Mouse (Mus musculus): ENCODE measurements around the gene Hmgb2. TPM values are rescaled to one million over a fixed set of nuclear protein-coding genes. Genes with fewer than 3 reads are reported as not detected.

The Hmgb2 gene
- polyA plus RNA-seq, 1 experiment from 2014 or later = 115 TPM

GRCm38 (mm10) chr8:57540110-57540838, 28.6 kb downstream of the Hmgb2 start:
- Histone ChIP-seq H3K4me3 (no peak overlapping the region), H3K27ac (no peak overlapping the region), H3K9me3 (no peaks in the 10 kb centered on the region), H3K4me2 (no peak overlapping the region), H3K9ac (no peak overlapping the region), H3K4me1 (replicated peaks) (no peaks in the 10 kb centered on the region; the same call in 1 of the 2 replicates), H3K36me3 (peaks cover 12% of the 10 kb centered on the region), H3K27me3 (no peaks in the 10 kb centered on the region)
- WGBS = 47% methylated on average over 12 of the region's 12 CpGs
- peak; percentile 73 for ATAC-seq (ENCODE audit: low FRiP score)

- WGBS = 95% methylated on average over 11 of the region's 11 CpGs
- Histone ChIP-seq H3K4me2 (no peak overlapping the region), H3K9me3 (no peaks in the 10 kb centered on the region), H3K4me3 (no peak overlapping the region), H3K36me3 (peaks cover 5% of the 10 kb centered on the region; the same call in 1 of the 2 replicates), H3K4me1 (replicated peaks) (no peaks in the 10 kb centered on the region; the same call in 1 of the 2 replicates), H3K9ac (no peak overlapping the region), H3K27ac (no peak overlapping the region), H3K27me3 (no peaks in the 10 kb centered on the region)
- ATAC-seq (ENCODE audit: low FRiP score) = no peak
Measured at GRCm38 (mm10) chr8:57540951-57541350, 29.2 kb downstream of the Hmgb2 start.

GRCm38 (mm10) chr8:57541405-57541804, 29.7 kb downstream of the Hmgb2 start:
- Histone ChIP-seq H3K4me2 (no peak overlapping the region), H3K27ac (no peak overlapping the region), H3K4me3 (no peak overlapping the region), H3K36me3 (peaks cover under 1% of the 10 kb centered on the region; the same call in 1 of the 2 replicates), H3K27me3 (no peaks in the 10 kb centered on the region), H3K4me1 (replicated peaks) (no peaks in the 10 kb centered on the region; the same call in 1 of the 2 replicates), H3K9ac (no peak overlapping the region), H3K9me3 (no peaks in the 10 kb centered on the region)
- ATAC-seq (ENCODE audit: low FRiP score) = no peak
- WGBS = 88% methylated on average over 9 of the region's 9 CpGs

- Histone ChIP-seq H3K4me2 (no peak overlapping the region), H3K27ac (no peak overlapping the region), H3K9me3 (no peaks in the 10 kb centered on the region), H3K36me3 (no peaks in the 10 kb centered on the region), H3K4me3 (no peak overlapping the region), H3K27me3 (no peaks in the 10 kb centered on the region), H3K9ac (no peak overlapping the region), H3K4me1 (replicated peaks) (peaks cover 7% of the 10 kb centered on the region)
- ATAC-seq (ENCODE audit: low FRiP score) = no peak
- WGBS = 87% methylated on average over 3 of the region's 3 CpGs
Measured at GRCm38 (mm10) chr8:57546401-57546800, 34.7 kb downstream of the Hmgb2 start.

GRCm38 (mm10) chr8:57546834-57547233, 35.1 kb downstream of the Hmgb2 start:
- no peak overlapping the region for H3K27ac ChIP-seq
- peaks cover 7% of the 10 kb centered on the region for H3K4me1 ChIP-seq (replicated peaks)
- H3K4me2 ChIP-seq = no peak overlapping the region
- H3K36me3 ChIP-seq = no peaks in the 10 kb centered on the region
- no peaks in the 10 kb centered on the region for H3K27me3 ChIP-seq
- H3K9ac ChIP-seq = no peak overlapping the region
- 94% methylated on average over 3 of the region's 3 CpGs for WGBS
- no peak overlapping the region for H3K4me3 ChIP-seq
- H3K9me3 ChIP-seq = no peaks in the 10 kb centered on the region
- no peak for ATAC-seq (ENCODE audit: low FRiP score)

- H3K27me3 ChIP-seq = no peaks in the 10 kb centered on the region
- H3K4me1 ChIP-seq (replicated peaks) = peaks cover 7% of the 10 kb centered on the region
- H3K9ac ChIP-seq = no peak overlapping the region
- no peak overlapping the region for H3K4me2 ChIP-seq
- peak; percentile 43; the same call in 1 of the 2 replicates for ATAC-seq (ENCODE audit: low FRiP score)
- no peaks in the 10 kb centered on the region for H3K36me3 ChIP-seq
- 29% methylated on average over 12 of the region's 12 CpGs for WGBS
- H3K9me3 ChIP-seq = no peaks in the 10 kb centered on the region
- no peak overlapping the region for H3K4me3 ChIP-seq
- H3K27ac ChIP-seq = no peak overlapping the region
Measured at GRCm38 (mm10) chr8:57547581-57547980, 35.9 kb downstream of the Hmgb2 start.

- WGBS = 90% methylated on average over 14 of the region's 14 CpGs
- Histone ChIP-seq H3K9ac (no peak overlapping the region), H3K36me3 (no peaks in the 10 kb centered on the region), H3K4me3 (no peak overlapping the region), H3K27ac (no peak overlapping the region), H3K9me3 (no peaks in the 10 kb centered on the region), H3K27me3 (no peaks in the 10 kb centered on the region), H3K4me1 (replicated peaks) (peaks cover 6% of the 10 kb centered on the region), H3K4me2 (no peak overlapping the region)
- no peak for ATAC-seq (ENCODE audit: low FRiP score)
Measured at GRCm38 (mm10) chr8:57552102-57553032, 40.7 kb downstream of the Hmgb2 start.

GRCm38 (mm10) chr8:57560926-57561325, 49.2 kb downstream of the Hmgb2 start:
- Histone ChIP-seq H3K9ac (no peak overlapping the region), H3K9me3 (no peaks in the 10 kb centered on the region), H3K4me3 (no peak overlapping the region), H3K4me1 (replicated peaks) (no peaks in the 10 kb centered on the region), H3K36me3 (no peaks in the 10 kb centered on the region), H3K27me3 (no peaks in the 10 kb centered on the region), H3K27ac (no peak overlapping the region), H3K4me2 (no peak overlapping the region)
- ATAC-seq (ENCODE audit: low FRiP score) = no peak
- 87% methylated on average over 9 of the region's 9 CpGs for WGBS

- H3K4me1 ChIP-seq (replicated peaks) = peaks cover 7% of the 10 kb centered on the region; the same call in 1 of the 2 replicates
- no peaks in the 10 kb centered on the region for H3K27me3 ChIP-seq
- no peak for ATAC-seq (ENCODE audit: low FRiP score)
- no peak overlapping the region for H3K4me3 ChIP-seq
- no peak overlapping the region for H3K27ac ChIP-seq
- H3K9me3 ChIP-seq = no peaks in the 10 kb centered on the region
- H3K36me3 ChIP-seq = no peaks in the 10 kb centered on the region
- H3K9ac ChIP-seq = no peak overlapping the region
- WGBS = 94% methylated on average over 3 of the region's 3 CpGs
- H3K4me2 ChIP-seq = no peak overlapping the region
Measured at GRCm38 (mm10) chr8:57562741-57563140, 51.0 kb downstream of the Hmgb2 start.

- Histone ChIP-seq H3K27me3 (no peaks in the 10 kb centered on the region), H3K4me1 (replicated peaks) (peaks cover 13% of the 10 kb centered on the region), H3K27ac (no peak overlapping the region), H3K9me3 (no peaks in the 10 kb centered on the region), H3K4me2 (no peak overlapping the region), H3K9ac (no peak overlapping the region), H3K36me3 (no peaks in the 10 kb centered on the region), H3K4me3 (no peak overlapping the region)
- no peak for ATAC-seq (ENCODE audit: low FRiP score)
- 95% methylated on average over 15 of the region's 15 CpGs for WGBS
Measured at GRCm38 (mm10) chr8:57563726-57564125, 52.0 kb downstream of the Hmgb2 start.

GRCm38 (mm10) chr8:57565039-57565438, 53.3 kb downstream of the Hmgb2 start:
- Histone ChIP-seq H3K4me1 (replicated peaks) (peaks cover 23% of the 10 kb centered on the region), H3K9me3 (no peaks in the 10 kb centered on the region), H3K9ac (no peak overlapping the region), H3K4me3 (no peak overlapping the region), H3K36me3 (no peaks in the 10 kb centered on the region), H3K27me3 (no peaks in the 10 kb centered on the region), H3K4me2 (no peak overlapping the region), H3K27ac (no peak overlapping the region)
- 81% methylated on average over 6 of the region's 6 CpGs for WGBS
- no peak for ATAC-seq (ENCODE audit: low FRiP score)
